16 mouse cellular contexts compared by ENCODE assay signal in the genomic region with DNA sequence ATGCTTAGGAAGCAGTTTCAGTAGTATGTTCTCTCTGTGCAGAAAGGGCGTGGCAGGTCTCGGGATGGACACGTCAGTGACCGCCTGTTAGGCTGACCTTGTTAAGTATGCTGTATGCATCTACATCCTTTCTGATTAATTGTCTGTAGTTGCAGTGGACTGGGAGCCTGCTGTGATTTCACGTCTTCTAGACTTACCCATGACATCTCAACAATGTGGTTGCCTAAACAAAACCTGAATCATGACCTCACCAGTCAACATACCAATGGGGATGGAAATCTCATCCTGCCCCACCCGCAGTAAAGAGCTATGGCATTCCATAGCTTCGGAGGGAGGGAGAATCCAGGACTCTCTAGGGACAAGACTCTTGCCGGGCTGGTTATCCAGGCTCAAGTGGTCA. TPM values are rescaled to one million over a fixed set of nuclear protein-coding genes. Genes with fewer than 3 reads are reported as not detected.
DNase-seq lines count a peak whose midpoint lies in the region; ATAC-seq and TF ChIP-seq lines count a peak whose summit lies in the region.
"Had no signal": no experiment of that assay in that cellular context is flagged by ENCODE, and none has a peak within 500 bp of the region (broad histone marks: within the 10 kb centered on the region; RNA-seq: fewer than 3 reads in every experiment).

No protein-coding gene starts in this region.

- H3K79me2 ChIP-seq in myocyte (ENCODE audit: control insufficient read depth, insufficient read depth), result peaks cover 91% of the 10 kb centered on the region

- no peak overlapping the region for H3ac ChIP-seq in myocyte (ENCODE audit: control insufficient read depth, insufficient read length)

- H3K9me3 ChIP-seq in hindbrain, postnatal 0 days (ENCODE audit: low read length), result no peaks in the 10 kb centered on the region
- no peaks in the 10 kb centered on the region for H3K9me3 ChIP-seq in hindbrain, embryonic 12.5 days (replicated peaks)
- H3K9me3 ChIP-seq in ES-Bruce4 (replicated peaks; ENCODE audit: control insufficient read depth, insufficient read depth, low read length, poor library complexity, severe bottlenecking), result no peaks in the 10 kb centered on the region
- H3K9me3 ChIP-seq: kidney, embryonic 15.5 days; midbrain, embryonic 15.5 days had no signal

- no peak overlapping the region for H3K4me2 ChIP-seq in hindbrain, postnatal 0 days (ENCODE audit: low read depth, low read length)
- H3K4me2 ChIP-seq in hindbrain, embryonic 12.5 days (replicated peaks), result no peak overlapping the region
- H3K4me2 ChIP-seq in myocyte (ENCODE audit: low read depth), result peak overlapping the region; percentile 73
- H3K4me2 ChIP-seq: kidney, embryonic 15.5 days; midbrain, embryonic 15.5 days had no signal

- peaks cover 5% of the 10 kb centered on the region; the same call in 1 of the 2 replicates for H3K4me1 ChIP-seq in hindbrain, postnatal 0 days (ENCODE audit: insufficient read depth, low read length)
- peaks cover 33% of the 10 kb centered on the region for H3K4me1 ChIP-seq in hindbrain, embryonic 12.5 days
- H3K4me1 ChIP-seq in ES-Bruce4 (ENCODE audit: control insufficient read depth, insufficient read depth, low read length), result no peaks in the 10 kb centered on the region

- no peak overlapping the region for H3K4me3 ChIP-seq in hindbrain, postnatal 0 days (ENCODE audit: low read length)
- no peak overlapping the region for H3K4me3 ChIP-seq in hindbrain, embryonic 12.5 days
- H3K4me3 ChIP-seq in ES-Bruce4 (ENCODE audit: low read depth, low read length) (no peak overlapping the region), myocyte (no peak overlapping the region)
- H3K4me3 ChIP-seq: erythroblast, embryonic 14.5 days; kidney, embryonic 15.5 days; midbrain, embryonic 15.5 days had no signal

- no peak for TF ChIP-seq EP300 in ES-Bruce4 (IDR thresholded peaks at IDR 0.05; ENCODE audit: insufficient read depth, low read depth, low read length)

- H3K27ac ChIP-seq in hindbrain, postnatal 0 days, result no peak overlapping the region
- no peak overlapping the region for H3K27ac ChIP-seq in hindbrain, embryonic 12.5 days
- H3K27ac ChIP-seq in ES-Bruce4 (ENCODE audit: insufficient read depth, low read length), result peak overlapping the region; percentile 74; the same call in 1 of the 2 replicates
- H3K27ac ChIP-seq: kidney, embryonic 15.5 days; midbrain, embryonic 15.5 days had no signal

- no peak for TF ChIP-seq CTCF in hindbrain, postnatal 0 days (IDR thresholded peaks at IDR 0.05; ENCODE audit: low read depth)
- no peak for TF ChIP-seq CTCF in ES-Bruce4 (IDR thresholded peaks at IDR 0.05; ENCODE audit: low read depth, low read length)

- WGBS in hindbrain, postnatal 0 days, result 47% methylated on average over 8 of the region's 8 CpGs
- WGBS in hindbrain, embryonic 12.5 days, result 44% methylated on average over 8 of the region's 8 CpGs

- H3K36me3 ChIP-seq in hindbrain, postnatal 0 days (ENCODE audit: insufficient read depth, low read length), result no peaks in the 10 kb centered on the region
- H3K36me3 ChIP-seq in hindbrain, embryonic 12.5 days, result no peaks in the 10 kb centered on the region
- H3K36me3 ChIP-seq in ES-Bruce4 (ENCODE audit: control insufficient read depth, insufficient read depth, low read length, poor library complexity, severe bottlenecking) (peaks cover 8% of the 10 kb centered on the region), myocyte (ENCODE audit: control insufficient read depth, insufficient read depth) (no peaks in the 10 kb centered on the region)
- H3K36me3 ChIP-seq: kidney, embryonic 15.5 days; midbrain, embryonic 15.5 days had no signal

- no peak for ATAC-seq in hindbrain, postnatal 0 days
- no peak for ATAC-seq in hindbrain, embryonic 12.5 days (ENCODE audit: low FRiP score)
- ATAC-seq: forebrain, embryonic 14.5 days; midbrain, embryonic 15.5 days had no signal

- no peak overlapping the region for H3K9ac ChIP-seq in hindbrain, postnatal 0 days (replicated peaks; ENCODE audit: low read length)
- H3K9ac ChIP-seq in hindbrain, embryonic 12.5 days, result no peak overlapping the region
- H3K9ac ChIP-seq in ES-Bruce4 (ENCODE audit: low read depth, poor library complexity, severe bottlenecking), result peak overlapping the region; percentile 42; the same call in 1 of the 2 replicates
- H3K9ac ChIP-seq: kidney, embryonic 15.5 days; midbrain, embryonic 15.5 days had no signal

- no peaks in the 10 kb centered on the region for H3K27me3 ChIP-seq in hindbrain, postnatal 0 days (ENCODE audit: insufficient read depth, low read length)
- no peaks in the 10 kb centered on the region for H3K27me3 ChIP-seq in hindbrain, embryonic 12.5 days
- H3K27me3 ChIP-seq in ES-Bruce4 (ENCODE audit: control insufficient read depth, insufficient read depth, low read length, poor library complexity, severe bottlenecking), result no peaks in the 10 kb centered on the region
- no peaks in the 10 kb centered on the region for H3K27me3 ChIP-seq in myocyte (ENCODE audit: control insufficient read depth, insufficient read depth, insufficient read length)
- H3K27me3 ChIP-seq: CH12.LX; kidney, embryonic 15.5 days had no signal

- TF ChIP-seq POLR2A in ES-Bruce4 (IDR thresholded peaks at IDR 0.05; ENCODE audit: insufficient read depth, low read length) (no peak), myocyte (IDR thresholded peaks at IDR 0.05; ENCODE audit: insufficient read length, low read depth) (no peak)

- DNase-seq in hindbrain, postnatal 0 days (ENCODE audit: low spot score), result peak; percentile 2
- DNase-seq in Muller cell, postnatal 12 days (ENCODE audit: inconsistent ontology term), result peak; percentile 74
- no peak for DNase-seq in frontal cortex, postnatal 36 days (ENCODE audit: low spot score in 2 of 2)
- no peak for DNase-seq in layer of hippocampus, adult 18-20 months (ENCODE audit: low spot score in 2 of 2)
- DNase-seq: adrenal gland, adult 2 months; cerebellum, adult 9-11 months; lung, adult 18-20 months; thymus, postnatal 36 days had no signal

TF ChIP-seq in myocyte, 11 proteins besides CTCF, POLR2A, EP300 and RAD21:
- TF ChIP-seq MYOG (IDR thresholded peaks at IDR 0.05; ENCODE audit: control insufficient read depth in 1 of 3, insufficient read depth in 1 of 3, insufficient read length in 2 of 3, low read depth in 2 of 3) (no peak), CEBPB (IDR thresholded peaks at IDR 0.05; ENCODE audit: insufficient read depth, poor library complexity, severe bottlenecking) (no peak), REST (IDR thresholded peaks at IDR 0.05; ENCODE audit: insufficient read depth, insufficient read length) (no peak), E2F4 (IDR thresholded peaks at IDR 0.05; ENCODE audit: insufficient read depth) (no peak), POLR2AphosphoS2 (IDR thresholded peaks at IDR 0.05; ENCODE audit: insufficient read length, low read depth) (no peak), TCF3 (IDR thresholded peaks at IDR 0.05; ENCODE audit: insufficient read length, low read depth) (no peak), SRF (IDR thresholded peaks at IDR 0.05; ENCODE audit: control insufficient read depth, insufficient read length, low read depth) (no peak), TCF12 (IDR thresholded peaks at IDR 0.05; ENCODE audit: insufficient read depth, poor library complexity, severe bottlenecking) (no peak), MYOD1 (IDR thresholded peaks at IDR 0.05; ENCODE audit: control insufficient read depth in 1 of 3, insufficient read length in 2 of 3, low read depth in 2 of 3) (no peak)

RNA-seq across cellular contexts. Expression of a gene that starts 5.0 kb away (rescaled TPM):
- total RNA-seq in hindbrain, postnatal 0 days (2014; rRNA removed), result 6.2 and 12.5 TPM in 2 replicates
- polyA plus RNA-seq in hindbrain, postnatal 0 days (2015; fragmentation: Nextera tagmentation; extraction: Ambion mirVana), result 6.7 and 7.0 TPM in 2 replicates
- polyA plus RNA-seq in hindbrain, embryonic 12.5 days (2016; fragmentation: Nextera tagmentation; extraction: Ambion mirVana), result 20.8 and 22.0 TPM in 2 replicates
- polyA plus RNA-seq in ES-Bruce4 (2011; ENCODE audit: insufficient read depth, insufficient read length, low read depth, missing spikeins) (45.1 and 46.8 TPM in 2 replicates), myocyte (2012; fragmentation: generic; extraction: Trizol) (24.7 TPM)
- total RNA-seq in layer of hippocampus, adult 18-20 months (2021), result 10 to 100 TPM; 15.2 to 15.3 TPM

Comparison
In these comparisons a context has a peak if more than half of its experiments do, and no peak if none do; other contexts are left out.
1. DNase-seq: peak in hindbrain, postnatal 0 days (single experiment) and Muller cell, postnatal 12 days (single experiment); none in frontal cortex, postnatal 36 days (0 of 2) and layer of hippocampus, adult 18-20 months (0 of 2).